Mouse (Mus musculus) cerebellum, adult 2 months (tissue): ENCODE measurements at regions not wholly inside any gene's neighbourhood (a gene's known extent, or its start where the extent isn't known, plus 50 kb on each side); places are given as distances from the start of the nearest gene placed in this dataset.

Experiments used
- CTCF ChIP-seq: fragments of 200-500 bp; IDR thresholded peaks from 2 replicates; pipeline ENCODE4 v1.5.1; 2011; ENCODE audit warnings: low read depth, mild to moderate bottlenecking, control low read depth, low read length, moderate library complexity, borderline replicate concordance; ENCODE audit not compliant: insufficient read depth
- POLR2A ChIP-seq: fragments of 200-500 bp; IDR thresholded peaks from 2 replicates; pipeline ENCODE4 v1.6.1; 2011; ENCODE audit warnings: low read length, control low read depth, borderline replicate concordance; ENCODE audit not compliant: insufficient read depth

DNA sequence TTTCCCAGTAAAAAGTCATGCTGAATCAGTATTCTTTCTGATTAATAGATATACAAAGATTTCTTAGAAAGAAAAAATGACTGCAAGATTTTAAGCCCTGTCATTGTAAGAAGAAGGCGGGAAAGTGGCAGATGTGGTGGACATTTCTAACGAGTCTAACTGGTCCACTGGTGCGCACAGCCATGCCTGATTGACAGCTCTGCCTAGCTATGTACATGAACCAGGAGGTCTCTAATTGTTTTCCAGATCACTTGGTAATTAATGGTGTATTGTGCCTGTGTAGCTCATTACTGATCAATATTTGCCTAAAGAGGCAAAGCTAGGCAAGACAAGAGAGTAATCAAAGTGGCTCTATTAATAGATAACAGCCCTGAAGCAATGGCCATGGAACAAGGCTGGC, 227.5 kb upstream of the Ndst3 start:
- TF ChIP-seq CTCF (no peak), POLR2A (no peak)
